Mouse (Mus musculus): ENCODE data around the gene Slamf6.

DNA sequence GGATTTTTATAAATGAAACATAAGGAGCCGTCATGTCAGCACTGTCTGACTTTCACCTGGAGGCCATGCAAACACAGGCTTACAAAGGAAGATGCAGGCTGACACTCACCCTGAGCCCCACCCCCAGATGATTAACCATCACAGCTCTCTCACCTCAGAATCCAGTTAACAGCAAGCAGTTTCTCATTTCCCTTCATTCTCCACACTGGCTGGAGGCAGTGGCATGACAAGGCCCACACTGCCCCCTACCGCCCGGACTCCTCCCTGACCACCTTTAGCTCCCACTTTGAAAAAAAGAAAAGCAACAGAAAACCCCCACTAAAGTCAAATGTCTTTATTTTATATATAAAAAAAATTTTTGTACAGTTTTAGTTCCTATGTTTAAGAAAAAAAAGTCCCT lies 83.3 kb downstream of the Slamf6 start:
- TF ChIP-seq CTCF (IDR thresholded peaks at IDR 0.05; ENCODE audit: insufficient read depth, low read depth, low read length) (peak; percentile 37; the same call in 1 of the 2 replicates), POLR2A (IDR thresholded peaks at IDR 0.05; ENCODE audit: insufficient read depth, low read depth, low read length) (no peak)
